Mouse (Mus musculus): ENCODE measurements around the gene Tcf3. TPM values are rescaled to one million over a fixed set of nuclear protein-coding genes. Genes with fewer than 3 reads are reported as not detected.
A peak's percentile ranks its signal among the peaks of the same experiment; 100 is the strongest.

Tcf3 gene
- total and polyA plus RNA-seq, 3 experiments = 146 to 223 (median 207) TPM

- no peak overlapping the region for H3K27ac ChIP-seq (ENCODE audit: insufficient read depth, low read depth)
- no peaks in the 10 kb centered on the region for H3K36me3 ChIP-seq (replicated peaks in 1 of 2; ENCODE audit: control insufficient read depth in 1 of 2, insufficient read depth in 1 of 2, low read length in 1 of 2)
- H3K9me3 ChIP-seq (replicated peaks; ENCODE audit: low read length) = no peaks in the 10 kb centered on the region
- H3K4me2 ChIP-seq (ENCODE audit: insufficient read depth, low read depth, poor library complexity, severe bottlenecking) = no peak overlapping the region
- DNase-seq (ENCODE audit: extremely low read depth) = no peak
- H3K27me3 ChIP-seq (replicated peaks) = no peaks in the 10 kb centered on the region
- H3K4me3 ChIP-seq (replicated peaks in 1 of 3; ENCODE audit: low read depth in 2 of 3, low read length in 2 of 3, poor library complexity in 1 of 3) = no peak overlapping the region
- dilution Hi-C loops (cut with MboI; ENCODE audit: extremely low pct_ligation_motif_present, extremely low pct_unique_long_range_greater_than_20kb, low sequenced_read_pairs) = no loop called here
- H3K79me2 ChIP-seq (replicated peaks; ENCODE audit: control insufficient read depth, extremely low read depth, insufficient read depth, poor library complexity, severe bottlenecking) = no peaks in the 10 kb centered on the region
- no peak overlapping the region for H3K9ac ChIP-seq (ENCODE audit: insufficient read depth, low read depth)
- TF ChIP-seq RAD21 (IDR thresholded peaks at IDR 0.05; ENCODE audit: low read depth, low read length) (no peak; the same call in 1 of the 2 replicates), CTCF (conservative IDR thresholded peaks at IDR 0.05 in 1 of 2, IDR thresholded peaks at IDR 0.05 in 1 of 2; ENCODE audit: low read depth in 2 of 2, low read length in 2 of 2) (peak in 1 of 2 experiments; percentile 40; a peak in 2 of 4 replicates), E2F4 (IDR thresholded peaks at IDR 0.05; ENCODE audit: insufficient replicate concordance, low read depth, low read length) (no peak)
- in situ Hi-C loops (cut with MboI; ENCODE audit: low pct_ligation_motif_present, low pct_unique_long_range_greater_than_20kb, low sequenced_read_pairs) = loop anchor here (25.0 kb wide), 1 partner anchor 246 kb away; the partner anchor contains the start of gene Mknk2
- peaks cover 34 to 81% of the 10 kb centered on the region in 2 experiments for H3K4me1 ChIP-seq (ENCODE audit: control insufficient read depth in 1 of 2, insufficient read depth in 2 of 2)
Measured at GRCm38 (mm10) chr10:80441598-80441997, 8.2 kb upstream of the Tcf3 start.

- no peaks in the 10 kb centered on the region for H3K9me3 ChIP-seq (replicated peaks; ENCODE audit: low read length)
- H3K27me3 ChIP-seq (replicated peaks) = no peaks in the 10 kb centered on the region
- no peak overlapping the region for H3K4me3 ChIP-seq (replicated peaks in 1 of 3; ENCODE audit: low read depth in 2 of 3, low read length in 2 of 3, poor library complexity in 1 of 3)
- no peak for DNase-seq (ENCODE audit: extremely low read depth)
- TF ChIP-seq POLR2A (IDR thresholded peaks at IDR 0.05; ENCODE audit: low read depth, low read length) (no peak), ZKSCAN1 (IDR thresholded peaks at IDR 0.05; ENCODE audit: borderline replicate concordance, low read depth, low read length) (peak; percentile 95)
- in situ Hi-C loops (cut with MboI; ENCODE audit: low pct_ligation_motif_present, low pct_unique_long_range_greater_than_20kb, low sequenced_read_pairs) = loop anchor here (25.0 kb wide), 1 partner anchor 247 kb away; the partner anchor contains the start of gene Mknk2
- H3K9ac ChIP-seq (ENCODE audit: insufficient read depth, low read depth) = no peak overlapping the region
- dilution Hi-C loops (cut with MboI; ENCODE audit: extremely low pct_ligation_motif_present, extremely low pct_unique_long_range_greater_than_20kb, low sequenced_read_pairs) = no loop called here
- H3K4me2 ChIP-seq (ENCODE audit: insufficient read depth, low read depth, poor library complexity, severe bottlenecking) = no peak overlapping the region
- no peaks in the 10 kb centered on the region for H3K36me3 ChIP-seq (replicated peaks in 1 of 2; ENCODE audit: control insufficient read depth in 1 of 2, insufficient read depth in 1 of 2, low read length in 1 of 2)
- peaks cover 36 to 81% of the 10 kb centered on the region in 2 experiments for H3K4me1 ChIP-seq (ENCODE audit: control insufficient read depth in 1 of 2, insufficient read depth in 2 of 2)
- H3K79me2 ChIP-seq (replicated peaks; ENCODE audit: control insufficient read depth, extremely low read depth, insufficient read depth, poor library complexity, severe bottlenecking) = no peaks in the 10 kb centered on the region
- H3K27ac ChIP-seq (ENCODE audit: insufficient read depth, low read depth) = no peak overlapping the region
Measured at GRCm38 (mm10) chr10:80440031-80440430, 6.6 kb upstream of the Tcf3 start.

- no peaks in the 10 kb centered on the region for H3K36me3 ChIP-seq (replicated peaks in 1 of 2; ENCODE audit: control insufficient read depth in 1 of 2, insufficient read depth in 1 of 2, low read length in 1 of 2)
- no peaks in the 10 kb centered on the region for H3K9me3 ChIP-seq (replicated peaks; ENCODE audit: low read length)
- H3K4me2 ChIP-seq (ENCODE audit: insufficient read depth, low read depth, poor library complexity, severe bottlenecking) = no peak overlapping the region
- dilution Hi-C loops (cut with MboI; ENCODE audit: extremely low pct_ligation_motif_present, extremely low pct_unique_long_range_greater_than_20kb, low sequenced_read_pairs) = no loop called here
- H3K27me3 ChIP-seq (replicated peaks) = no peaks in the 10 kb centered on the region
- H3K4me1 ChIP-seq (ENCODE audit: control insufficient read depth in 1 of 2, insufficient read depth in 2 of 2) = peaks cover 27 to 69% of the 10 kb centered on the region in 2 experiments
- H3K79me2 ChIP-seq (replicated peaks; ENCODE audit: control insufficient read depth, extremely low read depth, insufficient read depth, poor library complexity, severe bottlenecking) = peaks cover 4% of the 10 kb centered on the region
- no peak overlapping the region for H3K4me3 ChIP-seq (replicated peaks in 1 of 3; ENCODE audit: low read depth in 2 of 3, low read length in 2 of 3, poor library complexity in 1 of 3)
- no peak overlapping the region for H3K27ac ChIP-seq (ENCODE audit: insufficient read depth, low read depth)
- no peak for DNase-seq (ENCODE audit: extremely low read depth)
- H3K9ac ChIP-seq (ENCODE audit: insufficient read depth, low read depth) = no peak overlapping the region
- no peak for TF ChIP-seq GABPA (IDR thresholded peaks at IDR 0.05; ENCODE audit: insufficient replicate concordance, low read depth, low read length)
- TF ChIP-seq NRF1 (IDR thresholded peaks at IDR 0.05; ENCODE audit: low read depth, low read length) = no peak
- TF ChIP-seq ZMIZ1 (IDR thresholded peaks at IDR 0.05; ENCODE audit: low read depth, low read length) = no peak
- no peak for TF ChIP-seq MXI1 (IDR thresholded peaks at IDR 0.05; ENCODE audit: low read depth, low read length)
- no peak for TF ChIP-seq ZC3H11A (IDR thresholded peaks at IDR 0.05; ENCODE audit: low read depth, low read length)
- no peak for TF ChIP-seq MYC (IDR thresholded peaks at IDR 0.05; ENCODE audit: low read depth, low read length)
- no peak for TF ChIP-seq PAX5 (IDR thresholded peaks at IDR 0.05; ENCODE audit: low read length)
- TF ChIP-seq RCOR1 (conservative IDR thresholded peaks at IDR 0.05; ENCODE audit: low read depth, low read length) = no peak
- TF ChIP-seq CHD1 (IDR thresholded peaks at IDR 0.05; ENCODE audit: low read depth, low read length) = no peak
- no peak for TF ChIP-seq CTCF (conservative IDR thresholded peaks at IDR 0.05 in 1 of 2, IDR thresholded peaks at IDR 0.05 in 1 of 2; ENCODE audit: low read depth in 2 of 2, low read length in 2 of 2)
- TF ChIP-seq JUND (conservative IDR thresholded peaks at IDR 0.05; ENCODE audit: low read depth, low read length) = no peak
- TF ChIP-seq RAD21 (IDR thresholded peaks at IDR 0.05; ENCODE audit: low read depth, low read length) = no peak
- no peak for TF ChIP-seq JUN (IDR thresholded peaks at IDR 0.05; ENCODE audit: insufficient read depth, low read depth, low read length)
- in situ Hi-C loops (cut with MboI; ENCODE audit: low pct_ligation_motif_present, low pct_unique_long_range_greater_than_20kb, low sequenced_read_pairs) = loop anchor here (25.0 kb wide), 1 partner anchor 249 kb away; the partner anchor contains the start of gene Mknk2
Measured at GRCm38 (mm10) chr10:80437973-80438372, 4.5 kb upstream of the Tcf3 start.

Data from CH12.LX (cell line).